Mouse (Mus musculus): ENCODE data around the gene Saa1. TPM values are rescaled to one million over a fixed set of nuclear protein-coding genes. Genes with fewer than 3 reads are reported as not detected.

Saa1 gene
- polyA plus RNA-seq, 1 experiment: 1.2 TPM

DNA sequence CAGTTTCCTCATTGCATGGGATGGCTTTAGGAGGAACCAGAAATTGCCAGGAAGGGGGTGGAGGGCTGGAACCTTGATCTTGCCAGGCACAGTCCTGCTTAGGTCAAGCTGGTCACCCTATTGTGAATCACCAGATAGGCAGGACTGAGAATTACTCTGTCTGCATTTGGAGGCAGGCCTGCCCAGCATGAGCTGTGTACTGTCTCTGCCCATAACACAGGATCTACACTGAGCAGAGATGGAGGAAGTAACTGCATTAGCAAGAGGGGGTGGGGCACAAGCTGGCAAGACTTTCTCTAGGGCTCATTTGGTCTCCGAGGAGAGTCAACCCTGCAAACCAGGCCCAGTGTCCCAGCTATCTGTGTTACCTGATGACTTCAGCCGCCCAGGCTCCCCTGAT is 7.8 kb downstream of the Saa1 start:
- Histone ChIP-seq H3K4me3 (ENCODE audit: control insufficient read depth, low read depth, low read length) (no peak overlapping the region), H3K27me3 (ENCODE audit: control insufficient read depth, insufficient read depth, low read length) (no peaks in the 10 kb centered on the region), H3K27ac (ENCODE audit: control insufficient read depth, insufficient read depth, low read depth, low read length) (no peak overlapping the region), H3K36me3 (ENCODE audit: control insufficient read depth, insufficient read depth, low read length) (no peaks in the 10 kb centered on the region), H3K4me1 (ENCODE audit: control insufficient read depth, insufficient read depth, low read length) (no peaks in the 10 kb centered on the region; the same call in 1 of the 2 replicates)
- TF ChIP-seq POLR2A (IDR thresholded peaks at IDR 0.05; ENCODE audit: control insufficient read depth, low read depth, low read length): no peak
- TF ChIP-seq CTCF (IDR thresholded peaks at IDR 0.05; ENCODE audit: control insufficient read depth, insufficient read depth, insufficient replicate concordance, low read depth, low read length): no peak

DNA sequence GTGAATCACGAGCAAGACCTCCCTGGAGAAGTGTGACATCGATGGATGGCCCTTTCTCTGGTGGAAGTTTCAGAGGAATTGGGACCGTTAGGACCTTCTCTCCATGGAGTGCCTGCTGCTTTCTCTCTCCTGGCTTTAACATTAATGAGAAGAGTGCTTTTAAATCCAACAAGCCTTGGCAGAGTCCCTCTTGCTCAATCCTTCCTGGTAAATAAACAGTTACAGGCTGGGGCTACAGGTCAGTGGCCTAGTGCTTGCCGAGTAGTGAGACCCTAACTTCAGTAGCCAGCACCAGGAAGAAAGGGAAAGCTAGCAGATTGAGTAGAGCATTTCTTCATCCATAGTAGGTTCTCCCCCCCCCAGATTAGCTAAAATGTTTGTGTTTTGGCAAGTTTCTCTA is 10.3 kb downstream of the Saa1 start, which contains the start of gene Saa4:
Saa4 (minus strand) TSS at position 146 of the 400 bp plus-strand sequence.
- Histone ChIP-seq H3K4me3 (ENCODE audit: control insufficient read depth, low read depth, low read length) (no peak within 1 kb of the TSS), H3K27ac (ENCODE audit: control insufficient read depth, insufficient read depth, low read depth, low read length) (no peak within 1 kb of the TSS), H3K36me3 (ENCODE audit: control insufficient read depth, insufficient read depth, low read length) (no peaks in the 10 kb centered on the region), H3K4me1 (ENCODE audit: control insufficient read depth, insufficient read depth, low read length) (no peaks in the 10 kb centered on the region; the same call in 1 of the 2 replicates), H3K27me3 (ENCODE audit: control insufficient read depth, insufficient read depth, low read length) (no peaks in the 10 kb centered on the region)
- TF ChIP-seq POLR2A (IDR thresholded peaks at IDR 0.05; ENCODE audit: control insufficient read depth, low read depth, low read length) (no peak), CTCF (IDR thresholded peaks at IDR 0.05; ENCODE audit: control insufficient read depth, insufficient read depth, insufficient replicate concordance, low read depth, low read length) (no peak)

- no peak overlapping the region for H3K4me3 ChIP-seq (ENCODE audit: control insufficient read depth, low read depth, low read length)
- H3K27me3 ChIP-seq (ENCODE audit: control insufficient read depth, insufficient read depth, low read length): no peaks in the 10 kb centered on the region
- H3K36me3 ChIP-seq (ENCODE audit: control insufficient read depth, insufficient read depth, low read length): no peaks in the 10 kb centered on the region
- H3K27ac ChIP-seq (ENCODE audit: control insufficient read depth, insufficient read depth, low read depth, low read length): no peak overlapping the region
- no peaks in the 10 kb centered on the region; the same call in 1 of the 2 replicates for H3K4me1 ChIP-seq (ENCODE audit: control insufficient read depth, insufficient read depth, low read length)
- TF ChIP-seq POLR2A (IDR thresholded peaks at IDR 0.05; ENCODE audit: control insufficient read depth, low read depth, low read length): no peak
- no peak for TF ChIP-seq CTCF (IDR thresholded peaks at IDR 0.05; ENCODE audit: control insufficient read depth, insufficient read depth, insufficient replicate concordance, low read depth, low read length)
These were observed 15.2 kb downstream of the Saa1 start for GRCm38 (mm10) chr7:46727584-46727983.

GRCm38 (mm10) chr7:46724396-46724795 is 18.4 kb downstream of the Saa1 start:
- no peak for TF ChIP-seq POLR2A (IDR thresholded peaks at IDR 0.05; ENCODE audit: control insufficient read depth, low read depth, low read length)
- no peak for TF ChIP-seq CTCF (IDR thresholded peaks at IDR 0.05; ENCODE audit: control insufficient read depth, insufficient read depth, insufficient replicate concordance, low read depth, low read length)

GRCm38 (mm10) chr7:46723849-46724248 is 18.9 kb downstream of the Saa1 start:
- no peak overlapping the region for H3K4me3 ChIP-seq (ENCODE audit: control insufficient read depth, low read depth, low read length)
- TF ChIP-seq POLR2A (IDR thresholded peaks at IDR 0.05; ENCODE audit: control insufficient read depth, low read depth, low read length): no peak
- TF ChIP-seq CTCF (IDR thresholded peaks at IDR 0.05; ENCODE audit: control insufficient read depth, insufficient read depth, insufficient replicate concordance, low read depth, low read length): no peak
- no peaks in the 10 kb centered on the region for H3K36me3 ChIP-seq (ENCODE audit: control insufficient read depth, insufficient read depth, low read length)
- H3K27ac ChIP-seq (ENCODE audit: control insufficient read depth, insufficient read depth, low read depth, low read length): no peak overlapping the region
- no peaks in the 10 kb centered on the region for H3K27me3 ChIP-seq (ENCODE audit: control insufficient read depth, insufficient read depth, low read length)
- H3K4me1 ChIP-seq (ENCODE audit: control insufficient read depth, insufficient read depth, low read length): no peaks in the 10 kb centered on the region; the same call in none of the 2 replicates

More at GRCm38 (mm10) chr7:46724396-46724795, 18.4 kb downstream of the Saa1 start:
- Histone ChIP-seq H3K27ac (ENCODE audit: control insufficient read depth, insufficient read depth, low read depth, low read length) (no peak overlapping the region), H3K27me3 (ENCODE audit: control insufficient read depth, insufficient read depth, low read length) (no peaks in the 10 kb centered on the region), H3K36me3 (ENCODE audit: control insufficient read depth, insufficient read depth, low read length) (no peaks in the 10 kb centered on the region), H3K4me1 (ENCODE audit: control insufficient read depth, insufficient read depth, low read length) (no peaks in the 10 kb centered on the region; the same call in 1 of the 2 replicates), H3K4me3 (ENCODE audit: control insufficient read depth, low read depth, low read length) (no peak overlapping the region)

DNA sequence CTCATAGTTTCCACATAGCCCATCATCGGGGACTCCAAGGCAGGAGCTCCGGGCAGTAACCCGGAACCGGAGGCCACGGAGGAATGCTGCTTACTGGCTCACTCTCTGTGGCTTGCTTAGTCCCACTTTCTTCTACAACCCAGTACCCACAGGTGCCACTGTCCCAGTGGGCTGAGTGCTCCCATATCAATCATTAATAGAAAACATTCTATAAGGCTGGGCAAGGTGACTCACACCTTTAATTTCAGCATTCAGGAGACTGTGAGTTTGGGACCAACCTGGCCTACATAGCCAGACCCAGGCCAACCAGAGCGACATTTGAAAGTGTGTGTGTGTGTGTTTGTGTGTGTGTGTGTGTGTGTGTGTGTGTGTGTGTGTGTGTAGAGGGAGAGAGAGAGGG is 19.4 kb downstream of the Saa1 start:
- Histone ChIP-seq H3K4me3 (ENCODE audit: control insufficient read depth, low read depth, low read length) (no peak overlapping the region), H3K4me1 (ENCODE audit: control insufficient read depth, insufficient read depth, low read length) (no peaks in the 10 kb centered on the region; the same call in none of the 2 replicates), H3K27ac (ENCODE audit: control insufficient read depth, insufficient read depth, low read depth, low read length) (no peak overlapping the region), H3K27me3 (ENCODE audit: control insufficient read depth, insufficient read depth, low read length) (no peaks in the 10 kb centered on the region), H3K36me3 (ENCODE audit: control insufficient read depth, insufficient read depth, low read length) (no peaks in the 10 kb centered on the region)
- TF ChIP-seq POLR2A (IDR thresholded peaks at IDR 0.05; ENCODE audit: control insufficient read depth, low read depth, low read length) (no peak), CTCF (IDR thresholded peaks at IDR 0.05; ENCODE audit: control insufficient read depth, insufficient read depth, insufficient replicate concordance, low read depth, low read length) (no peak)

- no peaks in the 10 kb centered on the region for H3K36me3 ChIP-seq (ENCODE audit: control insufficient read depth, insufficient read depth, low read length)
- H3K27ac ChIP-seq (ENCODE audit: control insufficient read depth, insufficient read depth, low read depth, low read length): no peak overlapping the region
- TF ChIP-seq POLR2A (IDR thresholded peaks at IDR 0.05; ENCODE audit: control insufficient read depth, low read depth, low read length) (no peak), CTCF (IDR thresholded peaks at IDR 0.05; ENCODE audit: control insufficient read depth, insufficient read depth, insufficient replicate concordance, low read depth, low read length) (no peak)
- no peak overlapping the region for H3K4me3 ChIP-seq (ENCODE audit: control insufficient read depth, low read depth, low read length)
- H3K4me1 ChIP-seq (ENCODE audit: control insufficient read depth, insufficient read depth, low read length): no peaks in the 10 kb centered on the region; the same call in none of the 2 replicates
- no peaks in the 10 kb centered on the region for H3K27me3 ChIP-seq (ENCODE audit: control insufficient read depth, insufficient read depth, low read length)
These were observed 22.3 kb downstream of the Saa1 start for GRCm38 (mm10) chr7:46720460-46720859.
